Mouse (Mus musculus): ENCODE data around the gene Zbtb7a. TPM values are rescaled to one million over a fixed set of nuclear protein-coding genes. Genes with fewer than 3 reads are reported as not detected.

The Zbtb7a gene
- polyA plus RNA-seq, 1 experiment from 2014 or later, result 26.6 TPM

DNA sequence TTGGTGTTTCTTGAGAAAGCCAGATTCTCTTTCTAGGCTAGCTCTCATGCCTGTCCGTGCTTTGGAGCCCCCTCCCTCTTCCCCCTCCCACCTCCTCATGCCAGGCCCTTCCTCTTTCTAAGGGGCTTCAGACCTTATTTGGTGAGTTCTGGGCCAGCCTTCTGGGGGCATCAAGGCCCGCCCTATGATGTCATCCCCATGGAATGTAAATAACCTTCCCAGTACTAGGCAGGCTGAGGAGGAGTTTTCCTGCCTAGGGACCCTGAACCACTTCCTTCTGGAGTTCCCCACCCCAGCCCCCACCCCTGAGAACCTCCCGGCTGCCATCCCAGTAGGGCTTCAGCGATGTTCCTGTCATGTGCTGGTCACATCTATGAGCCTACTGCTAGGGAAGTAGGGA is 49.7 kb downstream of the Zbtb7a start:
- peaks cover 45% of the 10 kb centered on the region for H3K4me1 ChIP-seq
- H3K36me3 ChIP-seq, result peaks cover 79% of the 10 kb centered on the region
- WGBS, result 39% methylated on average over 4 of the region's 4 CpGs
- H3K27me3 ChIP-seq, result no peaks in the 10 kb centered on the region
- no peak overlapping the region for H3K4me3 ChIP-seq (replicated peaks)
- no peak overlapping the region for H3K9ac ChIP-seq
- ATAC-seq (replicated peaks; ENCODE audit: low FRiP score), result no peak
- H3K9me3 ChIP-seq (replicated peaks), result no peaks in the 10 kb centered on the region
- H3K27ac ChIP-seq, result peak overlapping the region; percentile 54
- H3K4me2 ChIP-seq, result 0 out of 2 replicates have a peak overlapping the region, but pooled peaks have one; percentile 67

GRCm38 (mm10) chr10:81187161-81187560 is 52.1 kb downstream of the Zbtb7a start:
- Histone ChIP-seq H3K27me3 (no peaks in the 10 kb centered on the region), H3K4me1 (peaks cover 37% of the 10 kb centered on the region), H3K9ac (no peak overlapping the region), H3K36me3 (peaks cover 70% of the 10 kb centered on the region), H3K9me3 (replicated peaks) (no peaks in the 10 kb centered on the region), H3K4me3 (replicated peaks) (no peak overlapping the region), H3K27ac (no peak overlapping the region), H3K4me2 (no peak overlapping the region)
- 94% methylated on average over 9 of the region's 9 CpGs for WGBS
- no peak for ATAC-seq (replicated peaks; ENCODE audit: low FRiP score)

DNA sequence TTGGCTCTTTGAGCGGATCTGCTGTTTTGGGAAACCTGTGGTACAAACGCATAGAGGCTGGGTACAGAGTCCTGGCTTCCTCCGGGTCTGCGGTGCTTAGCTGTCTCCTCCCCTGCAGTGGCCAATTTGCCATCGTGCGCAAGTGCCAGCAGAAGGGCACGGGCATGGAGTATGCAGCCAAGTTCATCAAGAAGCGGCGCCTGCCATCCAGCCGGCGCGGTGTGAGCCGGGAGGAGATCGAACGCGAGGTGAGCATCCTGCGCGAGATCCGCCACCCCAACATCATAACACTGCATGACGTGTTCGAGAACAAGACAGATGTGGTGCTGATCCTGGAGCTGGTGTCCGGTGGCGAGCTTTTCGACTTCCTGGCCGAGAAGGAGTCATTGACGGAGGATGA is 54.8 kb downstream of the Zbtb7a start:
- H3K9ac ChIP-seq, result no peak overlapping the region
- H3K9me3 ChIP-seq (replicated peaks), result no peaks in the 10 kb centered on the region
- WGBS, result 81% methylated on average over 26 of the region's 26 CpGs
- peaks cover 18% of the 10 kb centered on the region for H3K27me3 ChIP-seq
- no peak overlapping the region for H3K27ac ChIP-seq
- H3K4me1 ChIP-seq, result peaks cover 41% of the 10 kb centered on the region
- peaks cover 53% of the 10 kb centered on the region for H3K36me3 ChIP-seq
- no peak for ATAC-seq (replicated peaks; ENCODE audit: low FRiP score)
- no peak overlapping the region for H3K4me2 ChIP-seq
- no peak overlapping the region for H3K4me3 ChIP-seq (replicated peaks)

GRCm38 (mm10) chr10:81190236-81190911 is 55.4 kb downstream of the Zbtb7a start:
- H3K27ac ChIP-seq, result no peak overlapping the region; the same call in 1 of the 2 replicates
- ATAC-seq (replicated peaks; ENCODE audit: low FRiP score), result no peak
- peaks cover 48% of the 10 kb centered on the region for H3K36me3 ChIP-seq
- no peak overlapping the region for H3K4me2 ChIP-seq
- H3K27me3 ChIP-seq, result peaks cover 23% of the 10 kb centered on the region
- peaks cover 38% of the 10 kb centered on the region for H3K4me1 ChIP-seq
- H3K9ac ChIP-seq, result no peak overlapping the region
- no peaks in the 10 kb centered on the region for H3K9me3 ChIP-seq (replicated peaks)
- H3K4me3 ChIP-seq (replicated peaks), result no peak overlapping the region
- 69% methylated on average over 31 of the region's 31 CpGs for WGBS

DNA sequence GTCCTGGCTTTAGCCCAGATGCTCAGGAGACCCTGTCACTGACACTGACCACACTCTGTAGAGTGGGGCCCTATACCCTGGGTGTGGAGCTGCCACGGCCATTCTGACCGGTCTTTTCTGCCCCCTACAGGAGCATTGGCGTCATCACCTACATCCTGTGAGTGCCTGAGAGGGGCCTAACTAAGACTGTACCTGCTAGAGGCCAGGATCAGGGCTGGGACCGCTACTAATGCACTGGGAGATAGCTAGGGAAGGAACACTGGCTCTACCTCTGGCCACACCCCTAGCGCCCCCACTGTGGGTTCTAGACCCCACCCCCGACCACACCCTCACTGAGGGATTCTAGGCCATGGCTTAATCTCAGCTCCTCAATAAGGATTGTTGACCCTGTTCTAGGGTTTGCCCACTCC is 55.9 kb downstream of the Zbtb7a start:
- WGBS, result 72% methylated on average over 6 of the region's 6 CpGs
- ATAC-seq (replicated peaks; ENCODE audit: low FRiP score), result 0 out of 2 replicates have a peak, but pooled peaks have one; percentile 9
- no peak overlapping the region for H3K4me2 ChIP-seq
- H3K36me3 ChIP-seq, result peaks cover 43% of the 10 kb centered on the region
- no peaks in the 10 kb centered on the region for H3K9me3 ChIP-seq (replicated peaks)
- H3K4me1 ChIP-seq, result peaks cover 38% of the 10 kb centered on the region
- peaks cover 29% of the 10 kb centered on the region for H3K27me3 ChIP-seq
- no peak overlapping the region for H3K4me3 ChIP-seq (replicated peaks)
- no peak overlapping the region for H3K9ac ChIP-seq
- peak overlapping the region; percentile 93 for H3K27ac ChIP-seq

- Histone ChIP-seq H3K4me2 (peak overlapping the region; percentile 92), H3K4me1 (peaks cover 38% of the 10 kb centered on the region), H3K36me3 (peaks cover 40% of the 10 kb centered on the region), H3K9ac (no peak overlapping the region), H3K9me3 (replicated peaks) (no peaks in the 10 kb centered on the region), H3K4me3 (replicated peaks) (peak overlapping the region; percentile 68; the same call in 1 of the 2 replicates), H3K27me3 (peaks cover 34% of the 10 kb centered on the region), H3K27ac (peak overlapping the region; percentile 93)
- no peak for ATAC-seq (replicated peaks; ENCODE audit: low FRiP score)
- WGBS, result 78% methylated on average over 18 of the region's 18 CpGs
Observed at GRCm38 (mm10) chr10:81191342-81191982, 56.4 kb downstream of the Zbtb7a start.

GRCm38 (mm10) chr10:81192270-81192967 is 57.4 kb downstream of the Zbtb7a start:
- H3K4me2 ChIP-seq, result peak overlapping the region; percentile 92
- ATAC-seq (replicated peaks; ENCODE audit: low FRiP score), result peak; percentile 87
- H3K4me1 ChIP-seq, result peaks cover 36% of the 10 kb centered on the region
- peak overlapping the region; percentile 70 for H3K9ac ChIP-seq
- peak overlapping the region; percentile 68 for H3K4me3 ChIP-seq (replicated peaks)
- H3K27ac ChIP-seq, result peak overlapping the region; percentile 93
- peaks cover 31% of the 10 kb centered on the region for H3K36me3 ChIP-seq
- WGBS, result under 1% methylated on average over 93 of the region's 93 CpGs
- H3K9me3 ChIP-seq (replicated peaks), result no peaks in the 10 kb centered on the region
- peaks cover 44% of the 10 kb centered on the region for H3K27me3 ChIP-seq

DNA sequence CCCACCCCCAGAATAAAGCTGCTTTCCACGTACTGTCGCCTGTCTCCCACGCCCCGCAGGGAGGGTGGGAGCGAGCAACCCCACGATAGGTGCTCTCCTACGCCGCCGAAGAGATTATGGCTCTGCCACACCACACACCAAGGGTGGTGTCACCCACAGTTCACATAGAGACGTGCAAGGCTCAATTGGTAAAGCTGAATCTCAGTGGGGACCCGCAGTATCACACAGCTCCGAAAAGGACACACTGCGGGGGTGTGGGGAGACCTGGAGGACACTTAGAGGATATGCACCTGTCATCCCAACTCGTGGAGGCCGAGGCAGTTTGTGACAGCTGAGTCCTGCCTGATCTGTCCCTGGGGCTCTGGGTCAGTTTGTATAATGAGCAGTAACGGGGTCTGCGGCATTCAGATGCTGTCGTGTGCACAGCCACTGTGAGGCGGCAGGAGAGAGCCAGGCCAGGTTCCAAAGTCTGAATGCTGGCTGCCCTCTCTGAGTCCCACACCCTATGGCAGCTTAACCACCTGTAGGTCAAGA is 58.0 kb downstream of the Zbtb7a start:
- peaks cover 36% of the 10 kb centered on the region for H3K4me1 ChIP-seq
- peak overlapping the region; percentile 70 for H3K9ac ChIP-seq
- no peaks in the 10 kb centered on the region for H3K9me3 ChIP-seq (replicated peaks)
- H3K27me3 ChIP-seq, result peaks cover 48% of the 10 kb centered on the region
- peak overlapping the region; percentile 93 for H3K27ac ChIP-seq
- H3K4me3 ChIP-seq (replicated peaks), result peak overlapping the region; percentile 68
- H3K36me3 ChIP-seq, result peaks cover 26% of the 10 kb centered on the region
- peak overlapping the region; percentile 92 for H3K4me2 ChIP-seq
- WGBS, result 4% methylated on average over 19 of the region's 19 CpGs
- peak; percentile 20 for ATAC-seq (replicated peaks; ENCODE audit: low FRiP score)

GRCm38 (mm10) chr10:81193991-81194774 is 59.2 kb downstream of the Zbtb7a start:
- Histone ChIP-seq H3K4me2 (peak overlapping the region; percentile 30), H3K4me1 (peaks cover 36% of the 10 kb centered on the region), H3K36me3 (peaks cover 17% of the 10 kb centered on the region), H3K4me3 (replicated peaks) (no peak overlapping the region), H3K27ac (no peak overlapping the region), H3K9ac (no peak overlapping the region), H3K27me3 (peaks cover 56% of the 10 kb centered on the region), H3K9me3 (replicated peaks) (no peaks in the 10 kb centered on the region)
- WGBS, result 9% methylated on average over 37 of the region's 37 CpGs
- ATAC-seq (replicated peaks; ENCODE audit: low FRiP score), result no peak

DNA sequence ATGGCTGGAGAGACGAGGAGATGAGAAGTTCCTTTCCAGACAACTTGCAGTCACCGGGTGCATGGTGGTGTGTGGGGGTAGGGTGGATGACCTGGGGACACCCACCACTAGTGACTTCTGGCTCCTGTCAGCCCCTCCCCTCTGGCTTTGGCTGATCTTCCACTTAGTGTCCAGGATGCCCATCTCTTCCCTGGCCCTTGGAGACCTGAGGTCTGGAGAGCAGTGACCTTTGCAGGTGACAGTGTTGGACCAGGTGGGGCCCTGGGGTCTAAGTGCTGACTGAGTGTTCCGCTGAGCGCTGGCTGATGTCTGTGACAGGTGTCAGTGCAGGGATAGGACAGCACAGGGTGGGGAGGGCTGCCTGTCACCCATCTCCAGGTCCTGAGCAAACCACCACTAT is 60.3 kb downstream of the Zbtb7a start:
- H3K27ac ChIP-seq, result no peak overlapping the region
- no peaks in the 10 kb centered on the region for H3K9me3 ChIP-seq (replicated peaks)
- H3K4me1 ChIP-seq, result peaks cover 36% of the 10 kb centered on the region
- peaks cover 9% of the 10 kb centered on the region for H3K36me3 ChIP-seq
- H3K4me2 ChIP-seq, result no peak overlapping the region
- ATAC-seq (replicated peaks; ENCODE audit: low FRiP score), result no peak
- no peak overlapping the region for H3K9ac ChIP-seq
- 70% methylated on average over 4 of the region's 4 CpGs for whole genome bisulfite sequencing
- peaks cover 67% of the 10 kb centered on the region for H3K27me3 ChIP-seq
- H3K4me3 ChIP-seq (replicated peaks), result no peak overlapping the region

DNA sequence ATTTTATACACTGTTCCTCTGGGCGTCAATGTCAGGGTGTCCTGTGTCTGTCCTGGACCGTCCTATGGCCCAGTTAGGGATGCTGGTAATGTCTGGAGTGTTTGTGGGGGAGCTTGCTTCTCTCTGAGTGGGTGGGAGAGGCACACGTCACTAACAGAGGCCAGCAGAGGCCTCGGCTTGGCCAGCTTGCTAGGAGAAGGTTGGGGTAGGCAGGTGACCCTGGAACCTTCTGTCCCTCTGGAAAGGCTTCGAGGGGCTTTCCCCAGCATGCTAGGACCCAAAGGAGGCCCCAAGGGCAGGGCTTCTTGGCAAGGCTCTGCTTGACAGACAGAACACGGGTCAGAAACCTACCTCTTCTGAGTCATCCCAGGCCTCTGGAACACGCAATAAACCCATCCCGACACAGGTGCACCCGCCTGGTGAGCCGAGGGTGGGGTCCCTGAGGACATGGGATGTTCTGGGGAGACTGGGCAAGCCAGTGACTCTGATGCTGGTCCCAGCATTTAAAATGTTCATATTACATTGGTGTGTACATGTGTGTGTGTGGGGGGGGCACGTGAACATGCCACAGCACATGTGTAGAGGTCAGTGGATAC is 61.5 kb downstream of the Zbtb7a start:
- Histone ChIP-seq H3K4me1 (peaks cover 28% of the 10 kb centered on the region), H3K4me3 (replicated peaks) (no peak overlapping the region)
- 63% methylated on average over 11 of the region's 11 CpGs for WGBS

More for the DNA sequence above, 61.5 kb downstream of the Zbtb7a start:
- H3K4me2 ChIP-seq, result no peak overlapping the region
- peaks cover 74% of the 10 kb centered on the region for H3K27me3 ChIP-seq
- H3K27ac ChIP-seq, result no peak overlapping the region
- no peaks in the 10 kb centered on the region for H3K36me3 ChIP-seq
- no peaks in the 10 kb centered on the region for H3K9me3 ChIP-seq (replicated peaks)
- H3K9ac ChIP-seq, result no peak overlapping the region
- no peak for ATAC-seq (replicated peaks; ENCODE audit: low FRiP score)

Data from kidney, embryonic 15.5 days (tissue).